Mouse (Mus musculus) midbrain, embryonic 16.5 days (tissue): ENCODE data around the gene Rnf182. TPM values are rescaled to one million over a fixed set of nuclear protein-coding genes. Genes with fewer than 3 reads are reported as not detected.

Experiments used
- ATAC-seq: fragments of 200-750 bp; cut with Nextera tagmentation; 2 replicates; pipeline ENCODE4 v1.8.0; 2017; ENCODE audit warnings: moderate TSS enrichment
- H3K27ac ChIP-seq: fragments of 300-500 bp; sonication (generic); 2 replicates; pipeline ENCODE4 v1.5.1; 2014; ENCODE audit warnings: mild to moderate bottlenecking, low read length, mixed read lengths
- H3K27me3 ChIP-seq: fragments of 300-500 bp; sonication (generic); 2 replicates; pipeline ENCODE4 v1.6.1; 2014; ENCODE audit warnings: low read depth, low read length, mixed read lengths; ENCODE audit not compliant: control insufficient read depth, insufficient read depth
- H3K36me3 ChIP-seq: fragments of 300-500 bp; sonication (generic); 2 replicates; pipeline ENCODE4 v1.6.1; 2014; ENCODE audit warnings: mild to moderate bottlenecking, low read length, moderate library complexity, mixed read lengths; ENCODE audit not compliant: control insufficient read depth, insufficient read depth
- H3K4me1 ChIP-seq: fragments of 300-500 bp; sonication (generic); 2 replicates; pipeline ENCODE4 v1.6.1; 2014; ENCODE audit warnings: mild to moderate bottlenecking, low read length, mixed read lengths; ENCODE audit not compliant: control insufficient read depth, insufficient read depth
- H3K4me2 ChIP-seq: fragments of 300-500 bp; sonication (generic); 2 replicates; pipeline ENCODE4 v1.6.1; 2014; ENCODE audit warnings: mild to moderate bottlenecking, low read length, mixed read lengths
- H3K4me3 ChIP-seq: fragments of 300-500 bp; sonication (generic); 2 replicates; pipeline ENCODE4 v1.5.1; 2014; ENCODE audit warnings: low read depth, mild to moderate bottlenecking, low read length, moderate library complexity, mixed read lengths
- H3K9ac ChIP-seq: fragments of 300-500 bp; sonication (generic); 2 replicates; pipeline ENCODE4 v1.6.1; 2014; ENCODE audit warnings: low read depth, low read length, mixed read lengths
- H3K9me3 ChIP-seq: fragments of 300-500 bp; sonication (generic); replicated peaks from 2 replicates; pipeline ENCODE4 v1.6.1; 2014; ENCODE audit warnings: mild to moderate bottlenecking, low read length, mixed read lengths; ENCODE audit not compliant: control insufficient read depth, poor library complexity, severe bottlenecking
- WGBS: fragments of 180-500 bp; shearing (Covaris S2); extraction: QIAGEN DNeasy Blood & Tissue Kit; methylation state at CpG from one replicate; pipeline ENCODE4 v1.1.7; 2014; 5-methylcytosine and 5-hydroxymethylcytosine counted together
- polyA plus RNA-seq: library from polyadenylated mRNA; unstranded; fragments of >200 nt; fragmentation: Nextera tagmentation; extraction: Ambion mirVana; gene quantifications from 2 replicates; pipeline ENCODE4 v1.2.1, GENCODE M21; 2015

Rnf182 gene
- polyA plus RNA-seq, 1 experiment from 2014 or later = 32.7 TPM

DNA sequence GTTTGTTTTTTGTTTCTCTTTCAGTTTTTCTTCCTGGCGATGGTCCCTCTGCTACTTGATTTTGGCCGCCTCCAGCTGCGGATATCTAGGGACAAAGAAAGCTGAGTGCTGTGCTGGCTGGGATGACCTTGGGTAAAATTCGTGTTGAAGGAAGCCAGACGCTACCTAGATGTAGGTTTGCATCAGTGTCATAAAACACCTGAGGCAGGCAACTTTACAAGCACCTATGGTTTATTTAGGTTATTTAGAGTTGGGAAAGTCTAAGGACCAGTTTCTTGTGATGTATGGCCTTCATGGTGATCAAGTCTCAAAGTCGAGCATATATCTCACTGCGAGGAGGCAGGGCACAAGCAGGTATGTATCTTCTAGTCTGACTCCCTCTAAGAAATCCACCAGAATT, 102.7 kb downstream of the Rnf182 start:
- ATAC-seq = no peak
- 94% methylated on average over 7 of the region's 7 CpGs for WGBS

DNA sequence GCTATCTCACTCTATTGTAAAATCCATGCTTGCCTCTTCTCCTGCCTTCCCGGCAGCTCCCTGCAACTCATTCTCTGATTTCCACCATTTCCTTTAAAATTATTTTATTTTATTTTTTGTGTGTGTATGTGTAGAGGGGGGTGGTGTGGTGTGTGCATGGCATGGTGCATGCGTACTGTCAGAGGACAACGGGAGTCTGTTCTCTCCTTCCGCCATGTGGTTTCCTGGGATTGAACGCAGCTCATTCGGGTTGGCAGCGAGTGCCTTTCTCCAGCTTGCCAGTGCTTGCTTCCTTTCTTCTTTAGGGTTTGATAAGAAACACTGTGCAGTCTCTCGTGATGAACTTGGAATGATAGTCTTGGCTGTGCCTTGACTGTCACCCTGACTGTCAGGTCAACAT, 105.0 kb downstream of the Rnf182 start:
- ATAC-seq = no peak
- peaks cover under 1% of the 10 kb centered on the region; the same call in 1 of the 2 replicates for H3K4me1 ChIP-seq
- no peak overlapping the region for H3K4me2 ChIP-seq
- no peaks in the 10 kb centered on the region for H3K36me3 ChIP-seq
- H3K27me3 ChIP-seq = no peaks in the 10 kb centered on the region
- 66% methylated on average over 8 of the region's 8 CpGs for WGBS
- no peak overlapping the region for H3K9ac ChIP-seq
- H3K4me3 ChIP-seq = no peak overlapping the region
- H3K27ac ChIP-seq = no peak overlapping the region
- no peaks in the 10 kb centered on the region for H3K9me3 ChIP-seq

More for the DNA sequence above, 102.7 kb downstream of the Rnf182 start:
- Histone ChIP-seq H3K9ac (no peak overlapping the region), H3K36me3 (no peaks in the 10 kb centered on the region), H3K27me3 (no peaks in the 10 kb centered on the region), H3K4me3 (no peak overlapping the region), H3K9me3 (no peaks in the 10 kb centered on the region), H3K4me1 (no peaks in the 10 kb centered on the region), H3K27ac (no peak overlapping the region), H3K4me2 (no peak overlapping the region)

Other genes starting within 250 kb of the Rnf182 start
- 151 and 161 TPM in 2 replicates for gene Nol7, start 217.3 kb upstream of the Rnf182 start, polyA plus RNA-seq
- gene Ranbp9, start 134.4 kb upstream of the Rnf182 start, polyA plus RNA-seq = 10.7 and 12.5 TPM in 2 replicates
- 5.6 and 6.2 TPM in 2 replicates for gene Mcur1, start 55.5 kb upstream of the Rnf182 start, polyA plus RNA-seq
- gene Cd83, start 169.1 kb downstream of the Rnf182 start, polyA plus RNA-seq = 23.5 and 28.1 TPM in 2 replicates